Mouse (Mus musculus): ENCODE results near the gene Sp140. TPM values are rescaled to one million over a fixed set of nuclear protein-coding genes. Genes with fewer than 3 reads are reported as not detected.
"Not testable (repeated sequence)": the region's sequence is repeated elsewhere in the genome, so short reads cannot be mapped to it uniquely, and the experiment has no call there.

Gene Sp140
- polyA plus RNA-seq, 1 experiment from 2014 or later, result 0.87 TPM

DNA sequence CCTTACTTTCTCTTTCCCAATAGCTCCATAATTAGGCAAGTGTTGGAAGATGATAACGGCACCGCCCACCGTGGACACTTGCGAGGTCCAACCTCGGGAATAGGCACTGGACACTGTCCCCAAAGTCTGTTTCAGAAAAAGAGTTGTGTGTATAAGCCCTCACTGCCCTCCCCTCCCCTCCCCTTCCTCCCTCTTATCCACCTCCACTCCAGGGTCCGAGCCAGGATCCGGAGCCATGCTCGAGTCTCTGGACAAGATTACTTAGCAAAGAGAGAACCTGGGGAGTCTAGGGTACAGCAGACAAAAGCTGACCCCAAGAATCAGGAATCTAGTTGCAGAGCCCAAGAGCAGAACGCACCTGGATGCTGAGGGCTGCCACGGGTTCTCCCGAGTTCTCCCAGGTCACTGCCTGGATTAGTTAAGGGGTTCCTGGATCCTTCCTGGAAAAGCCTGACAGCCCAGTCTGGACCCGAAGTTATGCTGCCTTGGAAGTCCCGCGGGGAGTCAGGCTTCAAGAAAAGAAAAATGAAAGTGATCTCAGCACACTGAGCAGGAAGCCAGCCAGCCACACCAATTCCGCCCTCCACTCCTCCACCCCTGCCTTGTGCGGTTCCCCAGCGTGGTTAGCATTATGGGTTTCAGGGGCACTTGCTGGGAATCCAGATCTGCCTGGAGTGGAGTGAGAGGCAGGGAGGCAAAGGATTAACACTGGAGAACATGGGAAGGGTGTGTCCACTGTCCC, 1.7 kb upstream of the Sp140 start, which contains the start of gene Sp110:
Gene Sp110 (minus strand): TSS at position 547 of the 742 bp plus-strand sequence.
- ATAC-seq (ENCODE audit: insufficient number of reproducible peaks, insufficient read depth, low FRiP score, low TSS enrichment, low read depth); H3K4me3 ChIP-seq (replicated peaks); H3K27me3 ChIP-seq; H3K27ac ChIP-seq; H3K9me3 ChIP-seq; H3K9ac ChIP-seq (replicated peaks); H3K4me2 ChIP-seq; H3K4me1 ChIP-seq (replicated peaks); H3K36me3 ChIP-seq: not testable (repeated sequence)
- 77% methylated on average over 17 of the region's 17 CpGs for WGBS

DNA sequence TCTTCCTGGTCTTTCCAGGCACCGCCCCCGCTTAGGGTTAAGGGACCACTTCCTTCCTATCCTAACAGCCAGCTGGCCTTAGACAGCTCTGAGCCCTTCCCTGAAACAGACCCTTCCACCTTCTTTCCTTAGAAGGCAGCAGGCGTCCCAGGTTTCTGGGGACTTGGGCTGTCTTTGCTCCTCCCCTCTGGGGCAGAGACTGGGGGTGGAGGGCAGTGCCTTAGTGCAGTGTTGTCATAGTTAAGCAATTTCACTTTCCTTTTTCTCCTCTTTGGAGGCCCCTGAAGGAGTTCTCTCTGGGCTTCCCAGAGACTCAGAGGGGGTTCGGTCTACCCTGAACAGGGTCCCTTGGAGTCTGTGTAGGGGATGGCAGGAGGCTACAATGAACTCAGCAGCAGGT, 616 bp downstream of the Sp140 start:
- not testable (repeated sequence) for H3K4me2 ChIP-seq; H3K27ac ChIP-seq; H3K4me1 ChIP-seq (replicated peaks); ATAC-seq (ENCODE audit: insufficient number of reproducible peaks, insufficient read depth, low FRiP score, low TSS enrichment, low read depth); H3K9me3 ChIP-seq; H3K9ac ChIP-seq (replicated peaks); H3K27me3 ChIP-seq; H3K4me3 ChIP-seq (replicated peaks); H3K36me3 ChIP-seq
- 57% methylated on average over 4 of the region's 4 CpGs for whole genome bisulfite sequencing

DNA sequence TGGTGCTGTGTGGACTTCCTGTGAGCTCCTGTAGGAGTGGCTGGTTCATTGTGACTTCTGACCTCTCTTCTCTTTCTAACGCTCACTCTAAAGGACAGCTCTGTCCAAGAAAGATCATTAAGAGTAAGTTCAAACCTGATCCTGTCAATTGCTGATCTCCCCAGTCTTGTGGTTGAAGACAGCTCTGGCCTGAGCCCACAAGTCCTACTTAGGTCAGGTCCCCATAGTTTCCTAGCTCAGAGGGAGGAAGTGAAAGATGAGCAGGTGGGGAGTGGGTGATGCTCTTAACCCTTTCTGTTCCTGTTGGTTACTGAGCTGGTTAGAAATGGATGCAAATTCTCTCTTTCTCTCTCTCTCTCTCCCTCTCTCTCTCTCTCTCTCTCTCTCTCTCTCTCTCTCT, 4.2 kb downstream of the Sp140 start:
- H3K9me3 ChIP-seq; H3K27ac ChIP-seq; H3K27me3 ChIP-seq; H3K4me2 ChIP-seq; H3K4me1 ChIP-seq (replicated peaks); H3K4me3 ChIP-seq (replicated peaks); H3K36me3 ChIP-seq; H3K9ac ChIP-seq (replicated peaks); ATAC-seq (ENCODE audit: insufficient number of reproducible peaks, insufficient read depth, low FRiP score, low TSS enrichment, low read depth): not testable (repeated sequence)
- WGBS, result 100% methylated on average over 1 of the region's 1 CpGs

DNA sequence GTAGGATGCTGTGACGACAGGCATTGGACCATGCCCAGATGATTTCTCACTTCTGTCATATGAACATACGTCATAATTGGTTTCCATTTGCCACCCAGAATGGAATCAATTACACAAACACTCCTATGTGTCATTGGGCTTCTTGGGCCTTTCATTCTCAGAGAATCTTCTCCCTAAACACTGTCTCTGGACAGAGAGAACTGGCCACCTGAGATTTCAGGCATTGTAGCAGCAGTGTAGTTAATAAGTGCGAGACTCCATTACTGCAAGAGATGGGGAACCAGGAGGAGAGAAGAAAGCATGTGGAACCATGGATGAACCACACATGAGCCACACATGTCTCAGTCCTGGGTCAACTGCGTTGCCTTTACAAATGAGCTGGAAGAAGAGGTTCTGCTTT, 8.2 kb downstream of the Sp140 start:
- H3K9ac ChIP-seq (replicated peaks); H3K4me2 ChIP-seq; ATAC-seq (ENCODE audit: insufficient number of reproducible peaks, insufficient read depth, low FRiP score, low TSS enrichment, low read depth); H3K4me3 ChIP-seq (replicated peaks); H3K27ac ChIP-seq; H3K9me3 ChIP-seq; H3K27me3 ChIP-seq; H3K4me1 ChIP-seq (replicated peaks); H3K36me3 ChIP-seq: not testable (repeated sequence)
- 83% methylated on average over 3 of the region's 4 CpGs for WGBS

- H3K9me3 ChIP-seq; H3K4me3 ChIP-seq (replicated peaks); H3K36me3 ChIP-seq; H3K27ac ChIP-seq; ATAC-seq (ENCODE audit: insufficient number of reproducible peaks, insufficient read depth, low FRiP score, low TSS enrichment, low read depth); H3K4me1 ChIP-seq (replicated peaks); H3K27me3 ChIP-seq; H3K4me2 ChIP-seq; H3K9ac ChIP-seq (replicated peaks): not testable (repeated sequence)
- WGBS, result no CpG with 5 or more reads among the region's 4 CpGs
These were observed 10.4 kb downstream of the Sp140 start for GRCm38 (mm10) chr1:85610581-85610980.

GRCm38 (mm10) chr1:85615096-85615495, 14.9 kb downstream of the Sp140 start:
- not testable (repeated sequence) for H3K36me3 ChIP-seq; ATAC-seq (ENCODE audit: insufficient number of reproducible peaks, insufficient read depth, low FRiP score, low TSS enrichment, low read depth); H3K27ac ChIP-seq; H3K4me3 ChIP-seq (replicated peaks); H3K9ac ChIP-seq (replicated peaks); H3K4me1 ChIP-seq (replicated peaks); H3K9me3 ChIP-seq; H3K4me2 ChIP-seq; H3K27me3 ChIP-seq
- 92% methylated on average over 3 of the region's 3 CpGs for WGBS

GRCm38 (mm10) chr1:85615819-85616218, 15.6 kb downstream of the Sp140 start:
- H3K9me3 ChIP-seq; H3K36me3 ChIP-seq; ATAC-seq (ENCODE audit: insufficient number of reproducible peaks, insufficient read depth, low FRiP score, low TSS enrichment, low read depth); H3K4me2 ChIP-seq; H3K27ac ChIP-seq; H3K4me3 ChIP-seq (replicated peaks); H3K4me1 ChIP-seq (replicated peaks); H3K9ac ChIP-seq (replicated peaks); H3K27me3 ChIP-seq: not testable (repeated sequence)
- 75% methylated on average over 3 of the region's 3 CpGs for WGBS

GRCm38 (mm10) chr1:85617161-85617560, 17.0 kb downstream of the Sp140 start:
- WGBS, result 69% methylated on average over 4 of the region's 5 CpGs
- not testable (repeated sequence) for H3K27ac ChIP-seq; H3K9ac ChIP-seq (replicated peaks); H3K9me3 ChIP-seq; ATAC-seq (ENCODE audit: insufficient number of reproducible peaks, insufficient read depth, low FRiP score, low TSS enrichment, low read depth); H3K4me1 ChIP-seq (replicated peaks); H3K4me2 ChIP-seq; H3K27me3 ChIP-seq; H3K36me3 ChIP-seq; H3K4me3 ChIP-seq (replicated peaks)

- 75% methylated on average over 1 of the region's 1 CpGs for WGBS
- H3K27me3 ChIP-seq; ATAC-seq (ENCODE audit: insufficient number of reproducible peaks, insufficient read depth, low FRiP score, low TSS enrichment, low read depth); H3K9ac ChIP-seq (replicated peaks); H3K4me3 ChIP-seq (replicated peaks); H3K4me1 ChIP-seq (replicated peaks); H3K36me3 ChIP-seq; H3K27ac ChIP-seq; H3K9me3 ChIP-seq; H3K4me2 ChIP-seq: not testable (repeated sequence)
These were observed 18.5 kb downstream of the Sp140 start for GRCm38 (mm10) chr1:85618689-85619088.

- not testable (repeated sequence) for H3K9me3 ChIP-seq; H3K9ac ChIP-seq (replicated peaks); H3K4me3 ChIP-seq (replicated peaks); H3K27ac ChIP-seq; H3K4me2 ChIP-seq; H3K4me1 ChIP-seq (replicated peaks); H3K36me3 ChIP-seq; ATAC-seq (ENCODE audit: insufficient number of reproducible peaks, insufficient read depth, low FRiP score, low TSS enrichment, low read depth); H3K27me3 ChIP-seq
- 57% methylated on average over 3 of the region's 3 CpGs for WGBS
These were observed 36.8 kb downstream of the Sp140 start for GRCm38 (mm10) chr1:85636936-85637335.

- 78% methylated on average over 4 of the region's 4 CpGs for WGBS
- H3K4me1 ChIP-seq (replicated peaks); H3K36me3 ChIP-seq; H3K27me3 ChIP-seq; H3K9ac ChIP-seq (replicated peaks); H3K9me3 ChIP-seq; H3K27ac ChIP-seq; H3K4me2 ChIP-seq; ATAC-seq (ENCODE audit: insufficient number of reproducible peaks, insufficient read depth, low FRiP score, low TSS enrichment, low read depth); H3K4me3 ChIP-seq (replicated peaks): not testable (repeated sequence)
These were observed 38.0 kb downstream of the Sp140 start for GRCm38 (mm10) chr1:85638144-85638543.

DNA sequence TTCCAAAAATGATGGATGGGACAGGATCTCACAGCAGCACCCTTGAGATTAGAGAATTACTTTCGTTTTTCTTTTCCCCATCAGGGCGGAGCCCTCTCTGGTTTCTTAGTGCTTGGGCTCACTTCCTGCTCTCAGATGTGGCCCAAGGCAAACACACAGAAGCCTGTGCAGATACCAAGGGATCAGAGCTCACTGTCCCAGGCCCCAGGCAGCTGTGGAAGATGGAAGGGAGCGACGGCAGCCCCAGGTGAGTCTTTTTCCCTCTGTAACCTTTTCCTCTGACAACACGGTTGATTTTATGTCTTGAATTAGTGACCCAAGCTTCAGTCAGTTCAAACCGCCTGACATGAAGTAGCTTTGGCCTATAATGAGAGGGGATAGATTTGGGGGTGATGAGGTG, 49.7 kb downstream of the Sp140 start, which contains the start of gene Sp100:
Gene Sp100 (plus strand): TSS at position 108 of the 400 bp plus-strand sequence.
- not testable (repeated sequence) for H3K4me3 ChIP-seq (replicated peaks); H3K9me3 ChIP-seq; ATAC-seq (ENCODE audit: insufficient number of reproducible peaks, insufficient read depth, low FRiP score, low TSS enrichment, low read depth); H3K9ac ChIP-seq (replicated peaks); H3K4me1 ChIP-seq (replicated peaks); H3K27ac ChIP-seq; H3K4me2 ChIP-seq; H3K36me3 ChIP-seq; H3K27me3 ChIP-seq
- WGBS, result 62% methylated on average over 6 of the region's 6 CpGs
